Mouse (Mus musculus): ENCODE data around the gene Abca15.

DNA sequence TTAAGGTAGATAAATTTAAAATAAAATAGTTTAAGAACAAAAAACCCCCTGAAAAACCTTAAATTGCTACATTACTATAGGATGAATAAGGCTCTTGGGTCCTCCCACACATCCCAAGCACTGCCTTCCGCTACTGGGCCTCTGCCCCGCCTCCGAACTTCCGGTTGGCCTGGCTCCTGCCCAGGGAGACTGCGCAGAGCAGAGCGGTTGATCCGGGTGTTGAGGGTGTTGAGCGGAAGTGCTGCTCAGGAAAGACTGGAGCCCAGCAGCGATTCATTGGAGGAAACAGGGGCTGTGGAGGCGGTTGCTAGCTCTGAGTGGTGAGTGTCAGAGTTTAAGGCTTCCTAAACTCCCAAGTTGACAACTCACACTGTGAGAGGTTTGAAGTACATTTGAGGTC lies 81.0 kb downstream of the Abca15 start, which contains the start of gene Abca16:
- TF ChIP-seq POLR2A (IDR thresholded peaks at IDR 0.05; ENCODE audit: borderline replicate concordance, extremely low read depth, insufficient read depth, insufficient read length, poor library complexity, severe bottlenecking) (no peak), CTCF (IDR thresholded peaks at IDR 0.05; ENCODE audit: borderline replicate concordance, extremely low read depth, insufficient read depth, insufficient read length) (no peak)

Data from brain, embryonic 14.5 days (tissue).